In the genomic region with DNA sequence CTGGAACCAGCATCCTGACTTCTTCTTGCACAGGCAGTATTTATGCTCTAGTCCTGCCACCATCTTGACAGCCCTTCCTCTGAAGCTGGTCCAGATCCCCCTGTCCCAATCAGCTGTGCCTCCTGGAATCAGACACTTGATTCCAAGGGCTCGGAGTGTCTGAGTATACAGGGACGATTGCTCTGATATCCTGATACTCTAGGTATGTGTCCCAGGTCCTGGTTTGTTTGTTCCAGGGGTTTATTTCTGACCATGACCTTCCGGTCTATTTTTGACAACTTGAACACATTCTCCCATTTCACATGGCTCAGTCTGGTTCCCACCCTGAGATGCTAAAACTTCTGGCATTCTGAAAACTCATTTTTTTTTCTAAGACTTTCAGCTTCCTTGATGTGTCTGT, we compare ENCODE assay signal across 28 mouse cellular contexts.
"Had no signal": no experiment of that assay in that cellular context is flagged by ENCODE, and none has a peak within 500 bp of the region (broad histone marks: within the 10 kb centered on the region; RNA-seq: fewer than 3 reads in every experiment).

No protein-coding gene starts in this region.

- H3K4me3 ChIP-seq: limb, embryonic 10.5 days; limb, embryonic 12.5 days; limb, embryonic 13.5 days; limb, embryonic 15.5 days; liver, embryonic 12.5 days; liver, embryonic 13.5 days; liver, embryonic 15.5 days; lung, embryonic 15.5 days; megakaryocyte, embryonic 14.5 days; midbrain, embryonic 10.5 days; midbrain, embryonic 12.5 days; midbrain, embryonic 13.5 days; midbrain, embryonic 15.5 days; myocyte; neural tube, embryonic 12.5 days had no signal

- DNase-seq: left cerebral cortex, postnatal 4 days; liver; liver, embryonic 13.5 days; liver, postnatal 0 days; lung, adult 18-20 months; lung, adult 2 months; lung, embryonic 14.5 days; lung, postnatal 10 days; lung, postnatal 14 days; lung, postnatal 36 days; lung, postnatal 4 days; midbrain, embryonic 14.5 days had no signal

- H3K27ac ChIP-seq: limb, embryonic 10.5 days; limb, embryonic 12.5 days; limb, embryonic 13.5 days; limb, embryonic 15.5 days; liver, embryonic 12.5 days; liver, embryonic 13.5 days; liver, embryonic 14.5 days; liver, embryonic 15.5 days; lung, embryonic 15.5 days; macrophage; midbrain, embryonic 10.5 days; midbrain, embryonic 12.5 days; midbrain, embryonic 13.5 days; midbrain, embryonic 15.5 days; neural tube, embryonic 12.5 days had no signal
